Mouse (Mus musculus) cerebellum, postnatal 4 days (tissue): ENCODE results near the gene Celsr3.

Experiments
- DNase-seq, 2 experiments: peaks; one replicate each; pipeline ENCODE4 v3.0.0; 2022; ENCODE audit warnings: low spot score in 2 of 2, mixed read lengths in 1 of 2

The Celsr3 gene

GRCm38 (mm10) chr9:108806831-108807230 is 19.3 kb upstream of the Celsr3 start:
- DNase-seq = no peak

DNA sequence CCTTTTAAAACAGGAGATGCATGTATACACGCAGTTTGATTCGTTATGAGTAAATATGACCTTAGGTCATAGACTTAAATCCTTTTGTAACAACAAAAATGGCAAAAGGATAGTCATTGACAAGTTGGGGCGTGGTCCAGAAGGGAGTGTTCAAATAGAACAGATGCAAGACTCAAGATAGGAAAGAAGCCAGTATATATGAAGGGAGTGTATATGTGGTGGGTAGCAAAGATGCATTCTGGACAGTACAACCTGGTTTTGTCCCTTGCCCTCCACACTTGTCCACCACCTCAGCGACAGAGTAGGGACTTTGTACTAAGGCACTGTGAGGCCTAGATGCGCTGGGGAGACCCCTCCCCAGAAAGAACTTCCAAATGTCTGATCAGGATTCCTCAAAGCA is 18.4 kb upstream of the Celsr3 start:
- no peak for DNase-seq

DNA sequence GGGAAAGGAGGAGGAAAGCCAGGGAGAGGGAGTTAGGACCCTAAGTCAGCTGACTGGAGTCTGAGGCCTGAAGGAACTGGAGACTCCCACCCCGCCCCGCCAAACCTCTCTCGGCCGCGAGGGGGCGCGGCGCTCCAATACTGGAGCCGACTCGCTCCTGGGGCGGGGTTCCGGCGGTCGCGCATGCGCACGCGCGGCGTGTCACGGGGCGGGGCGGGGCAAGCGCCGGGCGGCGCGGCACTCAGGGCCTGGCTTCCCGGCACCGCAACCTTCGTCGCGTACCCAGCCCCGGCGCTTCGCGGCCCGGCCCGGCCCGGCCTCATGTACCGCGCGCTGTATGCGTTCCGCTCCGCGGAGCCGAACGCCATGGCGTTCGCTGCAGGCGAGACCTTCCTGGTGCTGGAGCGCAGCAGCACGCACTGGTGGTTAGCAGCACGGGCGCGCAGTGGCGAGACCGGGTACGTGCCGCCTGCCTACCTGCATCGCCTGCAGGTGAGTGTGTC is 17.9 kb upstream of the Celsr3 start, which contains the start of gene Nckipsd:
Gene Nckipsd (plus strand): TSS at position 206 of the 503 bp plus-strand sequence.
- peak; percentile 97 to 99 for DNase-seq

- peak in 1 of 2 experiments; percentile 15 for DNase-seq
Observed at GRCm38 (mm10) chr9:108809188-108809587, 16.9 kb upstream of the Celsr3 start.

DNA sequence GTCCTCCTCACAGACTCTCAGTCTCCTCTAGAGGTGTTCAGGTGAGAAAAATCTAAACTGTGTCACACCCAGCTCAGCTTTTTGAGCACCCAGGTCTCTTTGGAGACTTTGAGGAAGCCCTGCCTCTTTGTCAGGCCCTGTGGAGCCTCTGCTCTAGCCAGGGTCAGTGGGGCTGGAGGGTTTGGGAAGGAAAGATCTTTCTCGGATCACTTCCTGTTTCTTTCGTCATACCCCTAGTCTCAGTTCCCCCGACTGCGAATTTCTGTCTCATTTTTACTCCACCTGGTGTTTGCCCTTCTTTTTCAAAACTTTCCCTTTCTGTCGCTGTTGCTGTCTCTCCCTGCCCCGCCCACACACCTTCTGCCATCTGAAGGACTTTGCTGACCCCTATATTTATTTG is 16.4 kb upstream of the Celsr3 start:
- DNase-seq = no peak

DNA sequence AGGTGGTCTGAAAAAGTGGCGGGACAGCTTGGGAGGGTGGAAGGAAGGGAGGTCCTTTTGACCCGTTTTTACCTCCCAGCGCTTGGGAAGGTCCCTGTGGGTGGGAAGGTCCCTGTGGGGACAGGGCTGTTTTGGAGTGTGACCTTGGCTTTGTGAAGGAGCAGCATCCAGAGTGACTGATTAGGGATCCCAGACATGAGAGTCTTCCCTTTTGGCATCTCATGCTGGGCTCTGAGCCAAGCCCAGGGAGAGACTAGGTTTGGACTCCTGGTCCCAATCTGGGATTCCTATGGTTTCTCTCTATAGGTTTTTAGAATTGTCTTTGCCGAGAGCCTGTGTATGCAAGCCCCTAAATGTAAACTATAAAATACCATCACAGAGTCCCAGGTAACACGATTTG is 15.6 kb upstream of the Celsr3 start:
- DNase-seq = no peak

DNA sequence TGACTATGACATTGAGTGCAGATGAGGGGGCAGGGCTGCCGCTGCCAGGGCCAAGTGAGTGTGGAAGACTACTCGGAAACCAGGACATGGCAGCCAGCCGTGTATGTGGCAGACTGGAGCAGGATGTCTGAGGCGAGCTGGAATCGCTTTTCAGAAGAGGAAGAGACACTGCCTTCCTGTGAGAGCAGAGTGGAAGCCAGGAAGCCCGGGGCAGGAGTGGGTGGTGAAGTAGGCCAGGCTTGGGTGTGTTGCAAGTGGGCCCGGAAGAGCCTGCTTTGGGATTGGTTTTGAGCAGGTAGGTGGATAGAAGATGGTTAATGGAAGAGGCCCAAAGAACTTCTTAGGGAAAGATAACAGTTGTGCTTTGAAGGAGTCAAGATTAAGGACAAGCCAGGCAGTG is 10.6 kb upstream of the Celsr3 start:
- no peak for DNase-seq

- DNase-seq = peak in 1 of 2 experiments; percentile 72
Observed at GRCm38 (mm10) chr9:108819495-108819894, 6.6 kb upstream of the Celsr3 start.

- DNase-seq = no peak
Observed at GRCm38 (mm10) chr9:108820077-108820476, 6.0 kb upstream of the Celsr3 start.

- DNase-seq = no peak
Observed at GRCm38 (mm10) chr9:108824144-108824685, 1.9 kb upstream of the Celsr3 start.

DNA sequence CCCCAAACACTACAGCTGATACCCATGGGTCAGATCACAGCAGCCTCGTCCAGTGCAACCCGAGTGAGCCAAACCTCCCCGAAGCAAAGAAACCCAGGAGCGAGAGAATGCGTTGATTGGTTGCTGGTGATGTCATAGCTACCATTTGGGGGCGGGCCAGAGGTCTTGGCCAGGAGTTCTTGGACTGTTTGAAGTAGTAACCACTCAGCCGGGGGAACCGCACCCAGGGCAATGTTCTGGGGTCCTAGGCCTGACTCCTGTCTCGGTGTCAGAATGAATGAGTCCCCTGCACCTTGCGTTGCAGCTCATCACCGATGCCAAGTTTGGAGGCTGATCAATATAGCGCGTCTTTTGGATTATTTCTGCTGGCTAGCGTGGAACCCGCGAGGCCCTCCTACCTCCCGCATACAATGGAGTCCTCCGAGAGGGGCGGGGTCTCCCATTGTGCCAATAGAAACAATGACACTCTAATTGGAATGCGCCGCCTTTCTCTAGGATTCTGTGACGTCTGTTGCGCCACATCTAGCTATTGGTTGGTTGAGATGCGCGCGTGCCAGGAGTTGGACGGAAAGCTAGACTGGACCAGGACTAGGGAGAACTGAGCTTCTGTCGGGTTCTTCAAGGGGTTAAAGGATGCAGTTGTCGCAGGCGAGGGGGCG is 1.2 kb upstream of the Celsr3 start:
- DNase-seq = peak; percentile 68 to 91

GRCm38 (mm10) chr9:108826700-108827340 is 700 bp downstream of the Celsr3 start:
- DNase-seq = peak; percentile 60 to 74

DNA sequence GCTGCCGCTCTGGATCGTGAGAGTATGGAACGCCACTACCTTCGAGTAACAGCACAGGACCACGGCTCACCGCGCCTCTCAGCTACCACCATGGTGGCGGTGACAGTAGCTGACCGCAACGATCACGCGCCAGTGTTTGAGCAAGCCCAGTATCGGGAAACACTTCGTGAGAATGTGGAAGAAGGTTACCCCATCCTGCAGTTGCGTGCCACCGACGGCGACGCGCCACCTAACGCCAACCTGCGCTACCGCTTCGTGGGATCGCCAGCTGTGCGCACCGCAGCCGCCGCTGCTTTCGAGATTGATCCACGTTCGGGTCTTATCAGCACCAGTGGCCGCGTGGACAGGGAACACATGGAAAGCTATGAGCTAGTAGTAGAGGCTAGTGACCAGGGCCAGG is 1.3 kb downstream of the Celsr3 start:
- no peak for DNase-seq

- DNase-seq = no peak
Observed at GRCm38 (mm10) chr9:108827906-108828305, 1.8 kb downstream of the Celsr3 start.

- no peak for DNase-seq
Observed at GRCm38 (mm10) chr9:108831637-108832036, 5.5 kb downstream of the Celsr3 start.

- DNase-seq = peak in 1 of 2 experiments; percentile 70
Observed at GRCm38 (mm10) chr9:108832390-108833108, 6.4 kb downstream of the Celsr3 start.

DNA sequence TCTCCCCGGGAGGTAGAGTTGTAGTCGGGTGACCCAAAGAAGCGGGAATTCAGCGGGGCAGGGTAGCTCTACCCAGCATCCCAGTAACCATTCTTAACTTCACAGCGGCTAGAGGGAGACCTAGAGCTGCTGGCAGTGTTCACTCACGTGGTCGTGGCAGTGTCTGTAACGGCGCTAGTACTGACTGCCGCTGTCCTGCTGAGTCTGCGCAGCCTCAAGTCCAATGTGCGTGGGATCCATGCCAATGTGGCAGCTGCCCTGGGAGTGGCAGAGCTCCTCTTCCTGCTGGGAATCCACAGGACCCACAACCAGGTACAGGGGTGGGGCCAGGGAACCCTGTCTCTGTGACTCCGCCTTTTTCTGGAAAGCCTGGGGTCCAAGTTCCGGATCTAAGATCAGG is 16.9 kb downstream of the Celsr3 start:
- DNase-seq = peak; percentile 60 to 75

DNA sequence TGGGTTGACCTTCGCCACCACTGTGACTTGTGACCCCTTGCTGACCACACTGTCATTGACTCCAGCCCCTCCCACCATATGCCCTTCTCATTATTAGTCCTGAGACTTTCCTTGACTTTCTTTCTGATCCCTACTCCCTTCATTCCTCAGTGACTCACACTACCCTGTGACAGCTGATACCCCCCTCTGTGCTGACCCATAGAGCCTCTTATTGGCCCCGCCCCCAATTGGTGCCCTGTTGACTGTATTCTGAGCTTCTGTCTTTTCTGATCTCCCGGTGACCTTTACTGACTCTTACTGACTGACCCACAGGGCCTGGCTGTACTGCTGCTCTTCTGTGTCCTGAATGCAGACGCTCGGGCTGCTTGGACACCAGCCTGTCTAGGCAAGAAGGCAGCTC is 19.3 kb downstream of the Celsr3 start:
- DNase-seq = no peak

GRCm38 (mm10) chr9:108847374-108847773 is 21.3 kb downstream of the Celsr3 start:
- DNase-seq = no peak

GRCm38 (mm10) chr9:108848419-108848818 is 22.3 kb downstream of the Celsr3 start:
- DNase-seq = no peak

- no peak for DNase-seq
Observed at GRCm38 (mm10) chr9:108852976-108853375, 26.9 kb downstream of the Celsr3 start, which contains the start of gene Slc26a6. TSS of gene Slc26a6 (plus strand) at chr9:108853283.

GRCm38 (mm10) chr9:108853635-108854240 is 27.6 kb downstream of the Celsr3 start:
- peak; percentile 65 to 87 for DNase-seq
